Mouse (Mus musculus): ENCODE data around the gene Tpcn2. TPM values are rescaled to one million over a fixed set of nuclear protein-coding genes. Genes with fewer than 3 reads are reported as not detected.

The Tpcn2 gene
- polyA plus RNA-seq, 1 experiment, result 49.2 TPM

DNA sequence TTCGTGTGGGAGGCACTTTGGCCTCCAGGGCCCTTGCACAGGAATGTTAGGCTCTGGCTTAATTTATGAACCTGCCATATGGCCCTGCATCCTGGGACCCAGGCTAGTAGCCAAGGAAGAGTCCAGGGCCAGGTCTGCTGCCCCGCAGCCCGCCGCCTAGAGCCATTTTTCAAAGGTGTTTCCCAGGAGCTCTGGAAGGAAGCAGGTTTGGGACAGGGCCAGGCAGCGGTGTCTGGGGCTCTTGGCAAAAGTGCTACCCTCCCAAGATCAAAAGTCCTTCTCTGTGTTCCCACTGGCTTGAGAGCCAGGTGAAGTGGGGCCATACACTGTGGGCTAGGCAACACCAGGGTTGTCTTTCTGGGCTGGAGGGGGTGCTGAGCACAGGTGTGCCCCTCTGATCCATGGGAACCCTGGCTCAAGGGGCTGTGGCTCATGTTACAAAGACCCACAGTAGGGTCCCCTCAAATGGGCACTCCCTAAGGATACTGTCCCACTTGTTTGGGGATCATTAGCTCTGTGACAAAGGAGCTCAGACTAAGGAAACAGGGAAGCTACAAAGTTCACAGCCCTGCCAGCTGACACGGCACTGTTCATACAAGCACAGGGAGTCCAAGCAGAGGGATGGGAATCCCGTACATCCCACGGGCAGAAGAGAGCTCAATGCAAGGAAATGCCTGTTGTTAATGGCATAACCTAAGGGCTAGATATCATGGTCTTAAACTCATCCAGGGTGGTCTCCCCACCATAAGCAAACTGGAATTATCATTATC lies 43.9 kb downstream of the Tpcn2 start:
- WGBS, result 88% methylated on average over 8 of the region's 8 CpGs
- TF ChIP-seq CTCF (IDR thresholded peaks at IDR 0.05; ENCODE audit: borderline replicate concordance, control insufficient read depth, extremely low read depth, insufficient read depth, low read length, poor library complexity), result no peak
- TF ChIP-seq POLR2A (IDR thresholded peaks at IDR 0.05; ENCODE audit: control insufficient read depth, extremely low read depth, insufficient read depth, low read length, poor library complexity), result no peak
- Histone ChIP-seq H3K4me3 (ENCODE audit: control insufficient read depth, insufficient read depth, low read length) (no peak overlapping the region), H3K27me3 (ENCODE audit: control insufficient read depth, insufficient read depth, low read length) (no peaks in the 10 kb centered on the region), H3K4me1 (replicated peaks; ENCODE audit: control insufficient read depth, insufficient read depth, low read length) (no peaks in the 10 kb centered on the region), H3K27ac (ENCODE audit: control insufficient read depth, insufficient read depth, low read length) (no peak overlapping the region), H3K36me3 (ENCODE audit: control insufficient read depth, insufficient read depth, low read length) (no peaks in the 10 kb centered on the region)
- DNase-seq, result no peak

DNA sequence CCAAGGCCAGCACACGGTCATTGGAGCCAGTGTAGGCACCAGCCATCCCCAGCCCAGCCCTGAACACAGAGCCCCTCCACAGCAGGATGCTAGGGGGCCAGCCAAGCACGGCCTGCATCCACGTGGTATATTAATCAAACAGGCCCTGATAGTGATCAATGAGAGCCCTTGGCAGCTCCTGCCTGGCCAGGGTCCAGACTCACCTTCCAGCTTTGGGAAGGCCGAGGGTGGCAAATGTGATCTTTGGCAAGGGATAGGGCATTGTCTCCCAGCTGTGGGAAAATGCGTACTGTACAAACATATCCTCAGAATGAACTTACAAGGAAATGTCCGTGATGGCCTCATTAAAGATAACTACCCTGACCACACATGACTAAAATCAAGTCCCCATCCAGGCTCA lies 44.7 kb downstream of the Tpcn2 start:
- H3K27ac ChIP-seq (ENCODE audit: control insufficient read depth, insufficient read depth, low read length), result no peak overlapping the region
- TF ChIP-seq CTCF (IDR thresholded peaks at IDR 0.05; ENCODE audit: borderline replicate concordance, control insufficient read depth, extremely low read depth, insufficient read depth, low read length, poor library complexity) (no peak), POLR2A (IDR thresholded peaks at IDR 0.05; ENCODE audit: control insufficient read depth, extremely low read depth, insufficient read depth, low read length, poor library complexity) (no peak)
- no peak for DNase-seq
- H3K27me3 ChIP-seq (ENCODE audit: control insufficient read depth, insufficient read depth, low read length), result no peaks in the 10 kb centered on the region
- WGBS, result 92% methylated on average over 6 of the region's 6 CpGs
- no peaks in the 10 kb centered on the region for H3K36me3 ChIP-seq (ENCODE audit: control insufficient read depth, insufficient read depth, low read length)
- H3K4me3 ChIP-seq (ENCODE audit: control insufficient read depth, insufficient read depth, low read length), result no peak overlapping the region
- no peaks in the 10 kb centered on the region for H3K4me1 ChIP-seq (replicated peaks; ENCODE audit: control insufficient read depth, insufficient read depth, low read length)

DNA sequence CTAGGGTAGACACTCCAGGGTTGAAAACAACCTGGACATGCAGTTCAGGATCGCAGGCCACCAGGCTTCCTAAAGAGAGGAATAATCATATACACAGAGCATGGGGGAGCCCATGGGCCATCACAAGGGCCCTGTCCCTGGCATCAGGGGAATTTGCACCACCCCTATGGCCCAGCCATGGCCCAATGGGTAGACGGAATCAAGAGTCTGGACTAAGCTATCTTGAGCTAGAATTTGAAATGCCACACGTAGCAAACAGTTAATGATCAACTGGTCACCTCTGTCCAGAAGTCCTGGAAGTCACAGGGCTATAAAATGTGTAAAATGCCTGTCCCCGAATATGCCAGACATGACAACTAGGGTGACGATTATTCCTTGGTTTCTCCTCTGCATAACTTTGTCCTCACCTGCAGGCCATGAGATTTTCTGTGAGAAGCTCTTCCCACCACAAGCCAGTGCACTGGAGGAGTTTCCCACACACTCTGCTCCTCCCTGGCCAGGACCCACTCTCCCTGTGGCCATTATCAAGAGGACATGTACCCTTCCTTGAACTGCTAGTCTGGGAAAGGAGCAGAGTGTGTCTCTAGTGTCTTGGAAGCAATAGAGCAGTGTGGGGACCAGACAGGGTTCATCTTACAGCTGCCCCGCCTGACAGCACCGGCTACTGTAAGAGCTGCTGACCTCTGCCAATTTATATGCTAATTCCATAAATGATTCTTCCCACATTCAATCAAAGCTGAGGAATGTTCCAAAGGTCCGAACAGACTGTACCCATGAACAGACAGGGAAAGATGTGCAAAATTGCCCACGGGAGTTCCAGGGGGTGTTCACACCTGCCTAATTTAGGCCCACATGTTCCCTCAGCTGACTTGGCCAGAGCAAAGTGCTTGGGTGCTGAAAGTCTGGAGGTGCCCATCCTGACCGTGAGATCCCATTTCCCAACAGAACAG lies 48.7 kb downstream of the Tpcn2 start:
- 93% methylated on average over 10 of the region's 10 CpGs for WGBS
- Histone ChIP-seq H3K4me3 (ENCODE audit: control insufficient read depth, insufficient read depth, low read length) (no peak overlapping the region), H3K36me3 (ENCODE audit: control insufficient read depth, insufficient read depth, low read length) (no peaks in the 10 kb centered on the region), H3K27me3 (ENCODE audit: control insufficient read depth, insufficient read depth, low read length) (no peaks in the 10 kb centered on the region), H3K27ac (ENCODE audit: control insufficient read depth, insufficient read depth, low read length) (no peak overlapping the region), H3K4me1 (replicated peaks; ENCODE audit: control insufficient read depth, insufficient read depth, low read length) (no peaks in the 10 kb centered on the region)
- DNase-seq, result no peak
- TF ChIP-seq CTCF (IDR thresholded peaks at IDR 0.05; ENCODE audit: borderline replicate concordance, control insufficient read depth, extremely low read depth, insufficient read depth, low read length, poor library complexity), result no peak
- TF ChIP-seq POLR2A (IDR thresholded peaks at IDR 0.05; ENCODE audit: control insufficient read depth, extremely low read depth, insufficient read depth, low read length, poor library complexity), result no peak

DNA sequence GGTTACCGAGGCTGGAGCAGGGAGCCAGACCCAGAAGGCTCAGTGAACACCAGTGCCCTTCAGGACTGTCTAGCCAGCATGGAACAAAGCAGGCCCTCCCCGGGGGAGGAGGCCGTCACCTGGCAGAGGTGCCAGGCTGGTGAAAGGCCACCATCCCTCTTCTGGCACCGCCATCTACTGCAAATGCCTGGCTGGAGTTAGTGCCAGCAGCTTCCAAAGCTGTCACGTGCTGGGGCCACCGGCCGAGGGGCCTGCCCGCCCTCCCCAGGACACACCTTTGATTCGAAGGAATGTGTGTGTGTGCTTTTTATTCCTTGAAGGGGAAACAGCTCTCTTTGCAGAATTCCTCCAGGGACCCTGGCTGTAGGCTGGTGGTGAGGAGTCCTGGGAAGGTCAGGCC lies 52.2 kb downstream of the Tpcn2 start:
- H3K27me3 ChIP-seq (ENCODE audit: control insufficient read depth, insufficient read depth, low read length), result no peaks in the 10 kb centered on the region
- no peak for TF ChIP-seq CTCF (IDR thresholded peaks at IDR 0.05; ENCODE audit: borderline replicate concordance, control insufficient read depth, extremely low read depth, insufficient read depth, low read length, poor library complexity)
- TF ChIP-seq POLR2A (IDR thresholded peaks at IDR 0.05; ENCODE audit: control insufficient read depth, extremely low read depth, insufficient read depth, low read length, poor library complexity), result no peak
- DNase-seq, result no peak
- H3K4me1 ChIP-seq (replicated peaks; ENCODE audit: control insufficient read depth, insufficient read depth, low read length), result no peaks in the 10 kb centered on the region
- no peak overlapping the region for H3K4me3 ChIP-seq (ENCODE audit: control insufficient read depth, insufficient read depth, low read length)
- no peak overlapping the region for H3K27ac ChIP-seq (ENCODE audit: control insufficient read depth, insufficient read depth, low read length)
- no peaks in the 10 kb centered on the region for H3K36me3 ChIP-seq (ENCODE audit: control insufficient read depth, insufficient read depth, low read length)
- WGBS, result 92% methylated on average over 9 of the region's 9 CpGs

DNA sequence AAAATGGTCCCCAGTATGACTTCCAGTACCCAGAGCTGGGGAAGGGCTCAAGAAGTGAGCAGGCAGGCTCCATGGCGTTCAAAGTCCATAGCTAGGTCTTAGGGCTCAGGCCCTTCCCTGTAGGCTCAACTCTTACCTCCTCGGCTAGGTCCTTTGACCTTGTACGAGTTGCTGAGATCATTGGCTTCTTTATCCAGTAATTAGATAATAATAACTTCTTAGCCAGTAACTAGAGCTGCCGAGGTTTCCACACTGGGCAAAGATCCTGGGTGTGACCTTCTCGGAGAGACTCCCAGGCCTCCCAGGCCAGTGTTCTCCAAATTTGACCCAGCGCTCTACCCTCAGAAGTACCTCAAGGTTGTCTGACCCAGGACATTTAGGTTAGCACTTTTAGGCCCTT lies 57.2 kb downstream of the Tpcn2 start:
- Histone ChIP-seq H3K36me3 (ENCODE audit: control insufficient read depth, insufficient read depth, low read length) (no peaks in the 10 kb centered on the region), H3K27me3 (ENCODE audit: control insufficient read depth, insufficient read depth, low read length) (no peaks in the 10 kb centered on the region), H3K4me3 (ENCODE audit: control insufficient read depth, insufficient read depth, low read length) (no peak overlapping the region), H3K4me1 (replicated peaks; ENCODE audit: control insufficient read depth, insufficient read depth, low read length) (no peaks in the 10 kb centered on the region), H3K27ac (ENCODE audit: control insufficient read depth, insufficient read depth, low read length) (no peak overlapping the region)
- DNase-seq, result no peak
- TF ChIP-seq POLR2A (IDR thresholded peaks at IDR 0.05; ENCODE audit: control insufficient read depth, extremely low read depth, insufficient read depth, low read length, poor library complexity), result no peak
- no peak for TF ChIP-seq CTCF (IDR thresholded peaks at IDR 0.05; ENCODE audit: borderline replicate concordance, control insufficient read depth, extremely low read depth, insufficient read depth, low read length, poor library complexity)
- 97% methylated on average over 6 of the region's 6 CpGs for WGBS

DNA sequence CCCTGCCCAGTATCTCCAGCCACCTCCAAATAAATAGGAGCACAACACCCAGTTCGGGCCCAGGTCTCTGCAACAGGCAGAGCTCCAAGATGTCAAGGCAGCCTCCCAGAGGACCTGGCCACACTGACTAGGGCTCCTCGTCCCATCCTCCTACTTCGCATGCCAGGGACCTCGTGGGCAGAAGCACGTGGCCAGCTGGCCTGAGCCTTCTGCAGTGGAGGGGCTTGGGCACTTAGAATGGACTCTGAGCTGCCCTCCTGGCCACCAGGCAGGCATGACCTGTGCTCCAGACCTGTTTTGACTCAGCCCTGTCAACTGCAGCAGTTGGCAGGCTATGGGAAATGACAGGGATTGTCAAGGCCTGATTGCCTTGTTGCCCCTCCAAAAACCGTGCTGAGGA lies 58.2 kb downstream of the Tpcn2 start:
- no peaks in the 10 kb centered on the region for H3K4me1 ChIP-seq (replicated peaks; ENCODE audit: control insufficient read depth, insufficient read depth, low read length)
- 96% methylated on average over 6 of the region's 6 CpGs for WGBS

More for the DNA sequence above, 58.2 kb downstream of the Tpcn2 start:
- DNase-seq, result no peak
- Histone ChIP-seq H3K4me3 (ENCODE audit: control insufficient read depth, insufficient read depth, low read length) (no peak overlapping the region), H3K36me3 (ENCODE audit: control insufficient read depth, insufficient read depth, low read length) (no peaks in the 10 kb centered on the region), H3K27me3 (ENCODE audit: control insufficient read depth, insufficient read depth, low read length) (no peaks in the 10 kb centered on the region), H3K27ac (ENCODE audit: control insufficient read depth, insufficient read depth, low read length) (no peak overlapping the region)
- TF ChIP-seq CTCF (IDR thresholded peaks at IDR 0.05; ENCODE audit: borderline replicate concordance, control insufficient read depth, extremely low read depth, insufficient read depth, low read length, poor library complexity), result no peak
- no peak for TF ChIP-seq POLR2A (IDR thresholded peaks at IDR 0.05; ENCODE audit: control insufficient read depth, extremely low read depth, insufficient read depth, low read length, poor library complexity)

Measured in thymus, adult 2 months (tissue).